8 mouse cellular contexts compared by ENCODE assay signal in genomic region chr13:21279559-21279958, GRCm38 (mm10). TPM values are rescaled to one million over a fixed set of nuclear protein-coding genes. Genes with fewer than 3 reads are reported as not detected.
A peak's percentile ranks its signal among the peaks of the same experiment; 100 is the strongest.
DNase-seq lines count a peak whose midpoint lies in the region; ATAC-seq and TF ChIP-seq lines count a peak whose summit lies in the region.

No protein-coding gene starts in this region.

- peak; percentile 66 for ATAC-seq in forebrain, embryonic 11.5 days (replicated peaks; ENCODE audit: low FRiP score)
- peak; percentile 43; the same call in 1 of the 2 replicates for ATAC-seq in heart, embryonic 16.5 days (replicated peaks; ENCODE audit: extremely low read depth, insufficient read depth, low FRiP score)
- ATAC-seq in liver, embryonic 13.5 days (ENCODE audit: low read depth) = peak; percentile 78
- ATAC-seq in stomach, embryonic 15.5 days (ENCODE audit: insufficient read depth, low FRiP score, low read depth) = peak; percentile 64; the same call in 1 of the 2 replicates

- peak; percentile 94 for DNase-seq in CH12.LX (ENCODE audit: extremely low read depth)
- DNase-seq in c-Kit-positive CD71-negative TER-119-negative erythroid progenitor cells, embryonic 14.5 days (ENCODE audit: low read depth) = peak; percentile 76
- DNase-seq in forebrain, embryonic 11.5 days (ENCODE audit: low spot score) = peak; percentile 85
- DNase-seq in kidney, postnatal 25 days = peak; percentile 68 to 86
- peak; percentile 65 for DNase-seq in liver, embryonic 13.5 days
- peak; percentile 86 for DNase-seq in neural tube, embryonic 10.5 days (ENCODE audit: extremely low spot score, low spot score)

- 1% methylated on average over 13 of the region's 13 CpGs for WGBS in forebrain, embryonic 11.5 days
- WGBS in heart, embryonic 16.5 days = under 1% methylated on average over 13 of the region's 13 CpGs
- WGBS in liver, embryonic 13.5 days (ENCODE audit: insufficient replicate concordance) = under 1% methylated on average over 13 of the region's 13 CpGs
- whole genome bisulfite sequencing in stomach, embryonic 15.5 days = 2% methylated on average over 13 of the region's 13 CpGs

- no peaks in the 10 kb centered on the region for H3K79me2 ChIP-seq in CH12.LX (replicated peaks; ENCODE audit: control insufficient read depth, extremely low read depth, insufficient read depth, poor library complexity, severe bottlenecking)

- no peak for TF ChIP-seq RAD21 in CH12.LX (IDR thresholded peaks at IDR 0.05; ENCODE audit: low read depth, low read length)

- in situ Hi-C loops in CH12.LX (cut with MboI; ENCODE audit: low pct_ligation_motif_present, low pct_unique_long_range_greater_than_20kb, low sequenced_read_pairs) = loop anchor here (5.0 kb wide), 1 partner anchor 48 kb away; no protein-coding TSS in a partner anchor

- no peak for TF ChIP-seq POLR2A in CH12.LX (IDR thresholded peaks at IDR 0.05; ENCODE audit: low read depth, low read length)

- H3K9me3 ChIP-seq in CH12.LX (replicated peaks; ENCODE audit: low read length) = no peaks in the 10 kb centered on the region
- no peaks in the 10 kb centered on the region for H3K9me3 ChIP-seq in forebrain, embryonic 11.5 days (ENCODE audit: control insufficient read depth, low read length)
- H3K9me3 ChIP-seq in heart, embryonic 16.5 days (replicated peaks; ENCODE audit: control insufficient read depth, low read length) = no peaks in the 10 kb centered on the region
- no peaks in the 10 kb centered on the region for H3K9me3 ChIP-seq in liver, embryonic 13.5 days (replicated peaks)
- H3K9me3 ChIP-seq in stomach, embryonic 15.5 days = no peaks in the 10 kb centered on the region

- H3K27me3 ChIP-seq in CH12.LX (replicated peaks) = peaks cover 21% of the 10 kb centered on the region
- no peaks in the 10 kb centered on the region; the same call in 1 of the 2 replicates for H3K27me3 ChIP-seq in forebrain, embryonic 11.5 days (ENCODE audit: control insufficient read depth, insufficient read depth, low read length)
- peaks cover 5% of the 10 kb centered on the region; the same call in 1 of the 2 replicates for H3K27me3 ChIP-seq in heart, embryonic 16.5 days (ENCODE audit: control insufficient read depth, insufficient read depth, low read length)
- 0 out of 2 replicates have a peak, but pooled peaks cover 3% of the 10 kb centered on the region for H3K27me3 ChIP-seq in liver, embryonic 13.5 days
- no peaks in the 10 kb centered on the region for H3K27me3 ChIP-seq in stomach, embryonic 15.5 days (replicated peaks)

- no peak overlapping the region for H3K27ac ChIP-seq in CH12.LX (ENCODE audit: insufficient read depth, low read depth)
- no peak overlapping the region for H3K27ac ChIP-seq in forebrain, embryonic 11.5 days (ENCODE audit: low read depth, low read length)
- H3K27ac ChIP-seq in heart, embryonic 16.5 days (ENCODE audit: low read length) = no peak overlapping the region
- H3K27ac ChIP-seq in liver, embryonic 13.5 days = no peak overlapping the region
- no peak overlapping the region for H3K27ac ChIP-seq in stomach, embryonic 15.5 days

- dilution Hi-C loops in CH12.LX (cut with MboI; ENCODE audit: extremely low pct_ligation_motif_present, extremely low pct_unique_long_range_greater_than_20kb, low sequenced_read_pairs) = no loop called here

- H3K4me2 ChIP-seq in CH12.LX (ENCODE audit: insufficient read depth, low read depth, poor library complexity, severe bottlenecking) = peak overlapping the region; percentile 100
- peak overlapping the region; percentile 47; the same call in 1 of the 2 replicates for H3K4me2 ChIP-seq in forebrain, embryonic 11.5 days (ENCODE audit: low read depth, low read length, severe bottlenecking)
- H3K4me2 ChIP-seq in heart, embryonic 16.5 days (ENCODE audit: low read depth, low read length) = peak overlapping the region; percentile 84
- H3K4me2 ChIP-seq in liver, embryonic 13.5 days = peak overlapping the region; percentile 72
- H3K4me2 ChIP-seq in stomach, embryonic 15.5 days = peak overlapping the region; percentile 52

- no peaks in the 10 kb centered on the region for H3K36me3 ChIP-seq in CH12.LX (replicated peaks in 1 of 2; ENCODE audit: control insufficient read depth in 1 of 2, insufficient read depth in 1 of 2, low read length in 1 of 2)
- no peaks in the 10 kb centered on the region for H3K36me3 ChIP-seq in forebrain, embryonic 11.5 days (ENCODE audit: control insufficient read depth, insufficient read depth, low read length)
- no peaks in the 10 kb centered on the region for H3K36me3 ChIP-seq in heart, embryonic 16.5 days (ENCODE audit: control insufficient read depth, insufficient read depth)
- no peaks in the 10 kb centered on the region for H3K36me3 ChIP-seq in liver, embryonic 13.5 days
- no peaks in the 10 kb centered on the region for H3K36me3 ChIP-seq in stomach, embryonic 15.5 days

- H3K4me3 ChIP-seq in CH12.LX (replicated peaks in 1 of 3; ENCODE audit: low read depth in 2 of 3, low read length in 2 of 3, poor library complexity in 1 of 3) = peak overlapping the region; percentile 54 to 79 (median 70)
- H3K4me3 ChIP-seq in forebrain, embryonic 11.5 days (ENCODE audit: low read depth, low read length) = peak overlapping the region; percentile 42
- H3K4me3 ChIP-seq in heart, embryonic 16.5 days (ENCODE audit: low read length) = peak overlapping the region; percentile 69
- H3K4me3 ChIP-seq in liver, embryonic 13.5 days (replicated peaks) = peak overlapping the region; percentile 61
- peak overlapping the region; percentile 49 for H3K4me3 ChIP-seq in stomach, embryonic 15.5 days (replicated peaks)

- H3K4me1 ChIP-seq in CH12.LX (ENCODE audit: control insufficient read depth in 1 of 2, insufficient read depth in 2 of 2) = peaks cover 0 to 17% of the 10 kb centered on the region in 2 experiments; a peak in 2 of 4 replicates
- no peaks in the 10 kb centered on the region; the same call in 1 of the 2 replicates for H3K4me1 ChIP-seq in forebrain, embryonic 11.5 days (replicated peaks; ENCODE audit: control insufficient read depth, insufficient read depth, low read length)
- peaks cover 8% of the 10 kb centered on the region; the same call in 1 of the 2 replicates for H3K4me1 ChIP-seq in heart, embryonic 16.5 days (ENCODE audit: control insufficient read depth, insufficient read depth, low read length)
- peaks cover 27% of the 10 kb centered on the region for H3K4me1 ChIP-seq in liver, embryonic 13.5 days (replicated peaks)
- 0 out of 2 replicates have a peak, but pooled peaks cover 3% of the 10 kb centered on the region for H3K4me1 ChIP-seq in stomach, embryonic 15.5 days

- TF ChIP-seq EP300 in CH12.LX (IDR thresholded peaks at IDR 0.05; ENCODE audit: low read length) = no peak

- no peak for TF ChIP-seq CTCF in CH12.LX (conservative IDR thresholded peaks at IDR 0.05 in 1 of 2, IDR thresholded peaks at IDR 0.05 in 1 of 2; ENCODE audit: low read depth in 2 of 2, low read length in 2 of 2)

- H3K9ac ChIP-seq in CH12.LX (ENCODE audit: insufficient read depth, low read depth) = peak overlapping the region; percentile 74
- peak overlapping the region; percentile 20; the same call in 1 of the 2 replicates for H3K9ac ChIP-seq in forebrain, embryonic 11.5 days (ENCODE audit: low read length)
- peak overlapping the region; percentile 65 for H3K9ac ChIP-seq in heart, embryonic 16.5 days (ENCODE audit: low read length)
- H3K9ac ChIP-seq in liver, embryonic 13.5 days = peak overlapping the region; percentile 54
- no peak overlapping the region for H3K9ac ChIP-seq in stomach, embryonic 15.5 days

TF ChIP-seq in CH12.LX, 34 proteins besides CTCF, POLR2A, EP300 and RAD21:
- TF ChIP-seq PAX5 (IDR thresholded peaks at IDR 0.05; ENCODE audit: low read length) (no peak), ELF1 (IDR thresholded peaks at IDR 0.05; ENCODE audit: low read depth, low read length) (peak; percentile 98), SMC3 (IDR thresholded peaks at IDR 0.05; ENCODE audit: low read depth, low read length) (no peak), NRF1 (IDR thresholded peaks at IDR 0.05; ENCODE audit: low read depth, low read length) (peak; percentile 67; the same call in 1 of the 2 replicates), MYC (IDR thresholded peaks at IDR 0.05; ENCODE audit: low read depth, low read length) (peak; percentile 88), UBTF (IDR thresholded peaks at IDR 0.05; ENCODE audit: low read depth, low read length) (no peak), E2F4 (IDR thresholded peaks at IDR 0.05; ENCODE audit: insufficient replicate concordance, low read depth, low read length) (peak; percentile 91), ZMIZ1 (IDR thresholded peaks at IDR 0.05; ENCODE audit: low read depth, low read length) (no peak), MAX (IDR thresholded peaks at IDR 0.05; ENCODE audit: low read length) (peak; percentile 88), MAFK (IDR thresholded peaks at IDR 0.05; ENCODE audit: insufficient replicate concordance, low read length) (peak; percentile 98), MAZ (IDR thresholded peaks at IDR 0.05; ENCODE audit: low read depth, low read length) (no peak), ETS1 (conservative IDR thresholded peaks at IDR 0.05; ENCODE audit: low read depth, low read length) (no peak), TBP (conservative IDR thresholded peaks at IDR 0.05; ENCODE audit: low read depth, low read length) (peak; percentile 100), KAT2A (IDR thresholded peaks at IDR 0.05; ENCODE audit: insufficient replicate concordance, low read length) (peak; percentile 80; the same call in 1 of the 2 replicates), JUND (conservative IDR thresholded peaks at IDR 0.05; ENCODE audit: low read depth, low read length) (0 out of 2 replicates have a peak, but pooled peaks have one; percentile 10), USF1 (IDR thresholded peaks at IDR 0.05; ENCODE audit: low read depth, low read length) (peak; percentile 74)
TF ChIP-seq in CH12.LX: peak in this region for 10.

RNA-seq across cellular contexts. Expression of gene Gpx5, which starts 13.0 kb away (rescaled TPM):
- total RNA-seq in CH12.LX (2012; rRNA removed) (not detected in 2 replicates), CH12.LX (2014; rRNA removed) (not detected in 2 replicates)
- not detected in 2 replicates for polyA plus RNA-seq in CH12.LX (2012; ENCODE audit: insufficient read length, low read depth)
- not detected in 2 replicates for polyA plus RNA-seq in forebrain, embryonic 11.5 days (2014; fragmentation: Nextera tagmentation; extraction: Ambion mirVana)
- not detected in 2 replicates for polyA plus RNA-seq in heart, embryonic 16.5 days (2015; fragmentation: Nextera tagmentation; extraction: Ambion mirVana)
- not detected in 2 replicates for polyA plus RNA-seq in liver, embryonic 13.5 days (2015; fragmentation: Nextera tagmentation; extraction: Ambion mirVana)
- polyA plus RNA-seq in stomach, embryonic 15.5 days (2015; fragmentation: Nextera tagmentation; extraction: Ambion mirVana) = not detected in 2 replicates

RNA-seq across cellular contexts. Expression of gene Gpx6, which starts 32.4 kb away (rescaled TPM):
- 0.29 TPM in 1 of 2 replicates, not detected in the other for total RNA-seq in CH12.LX (2012; rRNA removed)
- 1.3 and 1.4 TPM in 2 replicates for total RNA-seq in CH12.LX (2014; rRNA removed)
- 1.2 and 2.2 TPM in 2 replicates for polyA plus RNA-seq in CH12.LX (2012; ENCODE audit: insufficient read length, low read depth)
- not detected in 2 replicates for polyA plus RNA-seq in forebrain, embryonic 11.5 days (2014; fragmentation: Nextera tagmentation; extraction: Ambion mirVana)
- polyA plus RNA-seq in heart, embryonic 16.5 days (2015; fragmentation: Nextera tagmentation; extraction: Ambion mirVana) = 0.21 TPM in 1 of 2 replicates, not detected in the other
- not detected in 2 replicates for polyA plus RNA-seq in liver, embryonic 13.5 days (2015; fragmentation: Nextera tagmentation; extraction: Ambion mirVana)
- polyA plus RNA-seq in stomach, embryonic 15.5 days (2015; fragmentation: Nextera tagmentation; extraction: Ambion mirVana) = not detected in 2 replicates

Comparison
In these comparisons a context has a peak if more than half of its experiments do, and no peak if none do; other contexts are left out.
1. H3K4me2 ChIP-seq: peak in every context shown above with its lines; median percentile 100 in CH12.LX; 84 in heart, embryonic 16.5 days; 72 in liver, embryonic 13.5 days; 52 in stomach, embryonic 15.5 days; 47 in forebrain, embryonic 11.5 days.